Mouse (Mus musculus): ENCODE results near the gene Mrps14. TPM values are rescaled to one million over a fixed set of nuclear protein-coding genes. Genes with fewer than 3 reads are reported as not detected.

Mrps14 gene
- polyA plus RNA-seq, 1 experiment from 2014 or later: 193 TPM

- H3K27me3 ChIP-seq (ENCODE audit: control insufficient read depth, insufficient read depth, low read length): no peaks in the 10 kb centered on the region
- H3K4me1 ChIP-seq (ENCODE audit: control insufficient read depth, insufficient read depth, low read length): peaks cover 9% of the 10 kb centered on the region
- peak; percentile 97 for ATAC-seq (replicated peaks; ENCODE audit: insufficient number of reproducible peaks, low FRiP score, low TSS enrichment)
- peak within 1 kb of the TSS; percentile 79 for H3K4me3 ChIP-seq (ENCODE audit: low read depth, low read length)
- H3K36me3 ChIP-seq (ENCODE audit: control insufficient read depth, insufficient read depth, low read length): no peaks in the 10 kb centered on the region
- no peaks in the 10 kb centered on the region for H3K9me3 ChIP-seq (replicated peaks; ENCODE audit: control insufficient read depth, low read length)
- peak within 1 kb of the TSS; percentile 99 for H3K27ac ChIP-seq (ENCODE audit: low read depth, low read length)
- under 1% methylated on average over 76 of the region's 76 CpGs for WGBS (ENCODE audit: insufficient replicate concordance)
- peak within 1 kb of the TSS; percentile 82 for H3K4me2 ChIP-seq
- peak within 1 kb of the TSS; percentile 92 for H3K9ac ChIP-seq (ENCODE audit: low read depth, low read length)
Measured at GRCm38 (mm10) chr1:160212703-160213669, 18.0 kb downstream of the Mrps14 start, which contains the start of gene Cacybp. Gene Cacybp (minus strand): TSS chr1:160212875.

- H3K36me3 ChIP-seq (ENCODE audit: control insufficient read depth, insufficient read depth, low read length): no peaks in the 10 kb centered on the region
- peaks cover 9% of the 10 kb centered on the region for H3K4me1 ChIP-seq (ENCODE audit: control insufficient read depth, insufficient read depth, low read length)
- no peak overlapping the region for H3K27ac ChIP-seq (ENCODE audit: low read depth, low read length)
- H3K9ac ChIP-seq (ENCODE audit: low read depth, low read length): no peak overlapping the region
- H3K9me3 ChIP-seq (replicated peaks; ENCODE audit: control insufficient read depth, low read length): no peaks in the 10 kb centered on the region
- 90% methylated on average over 7 of the region's 7 CpGs for WGBS (ENCODE audit: insufficient replicate concordance)
- H3K27me3 ChIP-seq (ENCODE audit: control insufficient read depth, insufficient read depth, low read length): no peaks in the 10 kb centered on the region
- no peak for ATAC-seq (replicated peaks; ENCODE audit: insufficient number of reproducible peaks, low FRiP score, low TSS enrichment)
- no peak overlapping the region for H3K4me3 ChIP-seq (ENCODE audit: low read depth, low read length)
- no peak overlapping the region for H3K4me2 ChIP-seq
Measured at GRCm38 (mm10) chr1:160214171-160214570, 19.2 kb downstream of the Mrps14 start.

GRCm38 (mm10) chr1:160217898-160218297 is 22.9 kb downstream of the Mrps14 start:
- Histone ChIP-seq H3K36me3 (ENCODE audit: control insufficient read depth, insufficient read depth, low read length) (no peaks in the 10 kb centered on the region), H3K27ac (ENCODE audit: low read depth, low read length) (no peak overlapping the region), H3K4me1 (ENCODE audit: control insufficient read depth, insufficient read depth, low read length) (no peaks in the 10 kb centered on the region), H3K4me3 (ENCODE audit: low read depth, low read length) (no peak overlapping the region), H3K9me3 (replicated peaks; ENCODE audit: control insufficient read depth, low read length) (no peaks in the 10 kb centered on the region), H3K9ac (ENCODE audit: low read depth, low read length) (no peak overlapping the region), H3K4me2 (no peak overlapping the region), H3K27me3 (ENCODE audit: control insufficient read depth, insufficient read depth, low read length) (no peaks in the 10 kb centered on the region)
- ATAC-seq (replicated peaks; ENCODE audit: insufficient number of reproducible peaks, low FRiP score, low TSS enrichment): no peak
- 86% methylated on average over 3 of the region's 3 CpGs for WGBS (ENCODE audit: insufficient replicate concordance)

GRCm38 (mm10) chr1:160224093-160224492 is 29.1 kb downstream of the Mrps14 start:
- Histone ChIP-seq H3K27ac (ENCODE audit: low read depth, low read length) (no peak overlapping the region), H3K4me2 (no peak overlapping the region), H3K9ac (ENCODE audit: low read depth, low read length) (no peak overlapping the region), H3K4me1 (ENCODE audit: control insufficient read depth, insufficient read depth, low read length) (no peaks in the 10 kb centered on the region), H3K4me3 (ENCODE audit: low read depth, low read length) (no peak overlapping the region), H3K36me3 (ENCODE audit: control insufficient read depth, insufficient read depth, low read length) (no peaks in the 10 kb centered on the region), H3K27me3 (ENCODE audit: control insufficient read depth, insufficient read depth, low read length) (no peaks in the 10 kb centered on the region), H3K9me3 (replicated peaks; ENCODE audit: control insufficient read depth, low read length) (no peaks in the 10 kb centered on the region)
- no peak for ATAC-seq (replicated peaks; ENCODE audit: insufficient number of reproducible peaks, low FRiP score, low TSS enrichment)
- WGBS (ENCODE audit: insufficient replicate concordance): 69% methylated on average over 2 of the region's 2 CpGs

- no peak overlapping the region for H3K4me3 ChIP-seq (ENCODE audit: low read depth, low read length)
- H3K9me3 ChIP-seq (replicated peaks; ENCODE audit: control insufficient read depth, low read length): no peaks in the 10 kb centered on the region
- H3K4me2 ChIP-seq: no peak overlapping the region
- H3K27me3 ChIP-seq (ENCODE audit: control insufficient read depth, insufficient read depth, low read length): no peaks in the 10 kb centered on the region
- no peak overlapping the region for H3K27ac ChIP-seq (ENCODE audit: low read depth, low read length)
- no peaks in the 10 kb centered on the region for H3K36me3 ChIP-seq (ENCODE audit: control insufficient read depth, insufficient read depth, low read length)
- no peak for ATAC-seq (replicated peaks; ENCODE audit: insufficient number of reproducible peaks, low FRiP score, low TSS enrichment)
- H3K4me1 ChIP-seq (ENCODE audit: control insufficient read depth, insufficient read depth, low read length): no peaks in the 10 kb centered on the region
- H3K9ac ChIP-seq (ENCODE audit: low read depth, low read length): no peak overlapping the region
- 87% methylated on average over 4 of the region's 4 CpGs for WGBS (ENCODE audit: insufficient replicate concordance)
Measured at GRCm38 (mm10) chr1:160227196-160227595, 32.2 kb downstream of the Mrps14 start.

GRCm38 (mm10) chr1:160227850-160228249 is 32.8 kb downstream of the Mrps14 start:
- H3K4me2 ChIP-seq: no peak overlapping the region
- no peak overlapping the region for H3K4me3 ChIP-seq (ENCODE audit: low read depth, low read length)
- no peaks in the 10 kb centered on the region for H3K36me3 ChIP-seq (ENCODE audit: control insufficient read depth, insufficient read depth, low read length)
- ATAC-seq (replicated peaks; ENCODE audit: insufficient number of reproducible peaks, low FRiP score, low TSS enrichment): no peak
- no peaks in the 10 kb centered on the region for H3K9me3 ChIP-seq (replicated peaks; ENCODE audit: control insufficient read depth, low read length)
- H3K27me3 ChIP-seq (ENCODE audit: control insufficient read depth, insufficient read depth, low read length): no peaks in the 10 kb centered on the region
- H3K4me1 ChIP-seq (ENCODE audit: control insufficient read depth, insufficient read depth, low read length): no peaks in the 10 kb centered on the region
- H3K27ac ChIP-seq (ENCODE audit: low read depth, low read length): no peak overlapping the region
- no peak overlapping the region for H3K9ac ChIP-seq (ENCODE audit: low read depth, low read length)

GRCm38 (mm10) chr1:160231013-160231412 is 36.0 kb downstream of the Mrps14 start:
- H3K9me3 ChIP-seq (replicated peaks; ENCODE audit: control insufficient read depth, low read length): no peaks in the 10 kb centered on the region
- H3K27me3 ChIP-seq (ENCODE audit: control insufficient read depth, insufficient read depth, low read length): no peaks in the 10 kb centered on the region
- WGBS (ENCODE audit: insufficient replicate concordance): 56% methylated on average over 4 of the region's 4 CpGs
- H3K27ac ChIP-seq (ENCODE audit: low read depth, low read length): no peak overlapping the region
- no peak overlapping the region for H3K4me3 ChIP-seq (ENCODE audit: low read depth, low read length)
- no peak overlapping the region for H3K4me2 ChIP-seq
- H3K9ac ChIP-seq (ENCODE audit: low read depth, low read length): no peak overlapping the region
- no peaks in the 10 kb centered on the region for H3K4me1 ChIP-seq (ENCODE audit: control insufficient read depth, insufficient read depth, low read length)
- H3K36me3 ChIP-seq (ENCODE audit: control insufficient read depth, insufficient read depth, low read length): no peaks in the 10 kb centered on the region
- ATAC-seq (replicated peaks; ENCODE audit: insufficient number of reproducible peaks, low FRiP score, low TSS enrichment): no peak

GRCm38 (mm10) chr1:160232113-160232512 is 37.1 kb downstream of the Mrps14 start:
- Histone ChIP-seq H3K36me3 (ENCODE audit: control insufficient read depth, insufficient read depth, low read length) (no peaks in the 10 kb centered on the region), H3K27me3 (ENCODE audit: control insufficient read depth, insufficient read depth, low read length) (no peaks in the 10 kb centered on the region), H3K4me1 (ENCODE audit: control insufficient read depth, insufficient read depth, low read length) (no peaks in the 10 kb centered on the region), H3K9me3 (replicated peaks; ENCODE audit: control insufficient read depth, low read length) (no peaks in the 10 kb centered on the region), H3K4me2 (no peak overlapping the region), H3K4me3 (ENCODE audit: low read depth, low read length) (no peak overlapping the region), H3K9ac (ENCODE audit: low read depth, low read length) (no peak overlapping the region), H3K27ac (ENCODE audit: low read depth, low read length) (no peak overlapping the region)
- WGBS (ENCODE audit: insufficient replicate concordance): 87% methylated on average over 3 of the region's 3 CpGs
- ATAC-seq (replicated peaks; ENCODE audit: insufficient number of reproducible peaks, low FRiP score, low TSS enrichment): no peak

GRCm38 (mm10) chr1:160233921-160234320 is 38.9 kb downstream of the Mrps14 start:
- no peaks in the 10 kb centered on the region for H3K4me1 ChIP-seq (ENCODE audit: control insufficient read depth, insufficient read depth, low read length)
- H3K27ac ChIP-seq (ENCODE audit: low read depth, low read length): no peak overlapping the region
- no peak overlapping the region for H3K4me3 ChIP-seq (ENCODE audit: low read depth, low read length)
- H3K27me3 ChIP-seq (ENCODE audit: control insufficient read depth, insufficient read depth, low read length): no peaks in the 10 kb centered on the region
- no peak for ATAC-seq (replicated peaks; ENCODE audit: insufficient number of reproducible peaks, low FRiP score, low TSS enrichment)
- no peak overlapping the region for H3K4me2 ChIP-seq
- H3K9ac ChIP-seq (ENCODE audit: low read depth, low read length): no peak overlapping the region
- no peaks in the 10 kb centered on the region for H3K9me3 ChIP-seq (replicated peaks; ENCODE audit: control insufficient read depth, low read length)
- H3K36me3 ChIP-seq (ENCODE audit: control insufficient read depth, insufficient read depth, low read length): no peaks in the 10 kb centered on the region
